Mouse (Mus musculus): ENCODE results near the gene Kif3a. TPM values are rescaled to one million over a fixed set of nuclear protein-coding genes. Genes with fewer than 3 reads are reported as not detected.

The Kif3a gene
- polyA plus RNA-seq, 1 experiment from 2014 or later: 160 TPM

DNA sequence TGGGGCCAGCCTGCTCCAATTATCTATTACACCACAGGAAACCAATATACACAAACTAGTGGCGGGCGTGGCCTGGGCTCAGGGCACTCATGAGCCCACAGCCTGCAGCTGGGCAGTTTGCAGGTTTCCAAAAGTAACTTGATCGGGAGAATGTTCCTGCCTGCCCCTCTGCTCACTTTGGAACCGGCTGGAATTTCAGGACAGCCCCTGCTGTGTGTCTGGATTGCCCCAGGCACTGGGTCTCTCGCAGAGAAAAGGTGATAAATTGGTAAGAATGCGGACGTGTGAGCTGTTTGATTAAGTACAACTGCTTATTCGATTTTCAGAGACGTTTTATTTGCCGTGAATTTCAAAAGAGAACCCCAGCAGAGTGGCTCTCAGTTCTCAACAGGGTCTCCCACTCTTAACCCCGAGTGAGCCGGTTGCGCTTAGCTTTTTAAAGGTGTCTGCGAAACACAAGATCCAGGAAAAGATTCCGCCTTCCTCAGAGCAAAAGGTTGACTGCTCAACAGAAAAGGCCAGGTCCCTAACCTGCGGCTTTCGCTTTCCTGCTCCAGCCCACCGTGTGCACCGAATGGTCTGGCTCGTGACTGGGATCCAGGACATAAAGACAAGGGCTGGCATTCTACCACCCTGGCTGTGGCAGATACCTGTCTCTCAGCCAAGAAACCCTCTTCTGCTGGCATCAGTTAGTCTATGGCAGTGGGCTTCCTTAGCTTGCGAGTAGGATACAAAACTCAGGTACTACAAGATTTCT, 70.0 kb downstream of the Kif3a start:
- Histone ChIP-seq H3K4me3 (no peak overlapping the region), H3K9ac (no peak overlapping the region), H3K36me3 (no peaks in the 10 kb centered on the region), H3K27me3 (peaks cover 26% of the 10 kb centered on the region), H3K4me1 (peaks cover 17% of the 10 kb centered on the region), H3K9me3 (replicated peaks) (no peaks in the 10 kb centered on the region), H3K4me2 (replicated peaks) (0 out of 2 replicates have a peak overlapping the region, but pooled peaks have one; percentile 9), H3K27ac (peak overlapping the region; percentile 40; the same call in 1 of the 2 replicates)
- ATAC-seq (ENCODE audit: low FRiP score): no peak
- 19% methylated on average over 21 of the region's 21 CpGs for WGBS

DNA sequence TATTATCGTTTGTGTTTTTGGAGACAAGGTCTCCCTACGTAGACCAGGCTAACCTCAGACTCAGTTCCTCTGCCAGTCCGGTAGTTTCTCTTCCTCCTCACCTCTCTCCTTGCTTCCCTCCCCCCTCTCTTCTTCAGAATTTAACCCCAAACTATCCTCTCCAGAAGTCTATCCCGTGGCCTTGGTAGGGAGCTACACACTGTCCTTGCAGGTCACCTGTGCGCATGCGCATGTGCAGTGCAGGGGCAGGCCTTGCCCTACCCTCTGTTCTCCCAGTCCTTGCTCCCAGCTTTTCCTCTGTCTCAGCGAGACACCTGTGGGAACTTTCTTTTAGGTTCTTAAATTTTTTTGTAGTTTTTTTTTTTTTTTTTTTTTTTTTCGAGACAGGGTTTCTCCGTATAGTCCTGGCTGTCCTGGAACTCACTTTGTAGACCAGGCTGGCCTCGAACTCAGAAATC, 70.7 kb downstream of the Kif3a start:
- WGBS: 79% methylated on average over 10 of the region's 10 CpGs
- Histone ChIP-seq H3K4me1 (peaks cover 17% of the 10 kb centered on the region), H3K9me3 (replicated peaks) (no peaks in the 10 kb centered on the region), H3K9ac (no peak overlapping the region), H3K27me3 (peaks cover 26% of the 10 kb centered on the region), H3K36me3 (no peaks in the 10 kb centered on the region), H3K4me3 (no peak overlapping the region), H3K4me2 (replicated peaks) (no peak overlapping the region), H3K27ac (no peak overlapping the region)
- no peak for ATAC-seq (ENCODE audit: low FRiP score)

DNA sequence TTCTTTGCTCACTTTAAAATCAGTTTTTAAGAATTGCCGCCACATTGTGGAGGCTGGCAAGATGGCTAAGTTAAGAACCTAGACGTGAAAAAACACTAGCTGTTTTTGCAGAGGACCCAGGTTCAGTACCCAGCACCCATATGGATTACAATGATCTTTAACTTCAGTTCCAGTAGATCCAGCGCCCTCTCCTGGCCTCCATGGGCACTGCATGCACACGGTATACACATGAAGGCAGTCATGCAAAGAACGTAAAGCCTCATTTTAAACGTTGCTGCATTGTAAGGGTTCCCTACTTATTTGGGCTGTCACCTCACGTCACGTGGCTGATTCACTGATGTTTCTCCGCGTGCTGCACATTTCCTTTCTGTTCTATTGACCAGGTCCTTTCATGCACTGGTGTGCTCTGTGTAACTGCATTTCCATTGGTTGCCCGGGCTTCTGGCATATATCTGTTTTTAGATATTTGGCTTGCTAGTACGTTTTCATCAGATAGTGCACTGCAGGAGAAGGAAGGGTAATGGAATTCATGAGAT, 75.6 kb downstream of the Kif3a start:
- Histone ChIP-seq H3K9me3 (replicated peaks) (no peaks in the 10 kb centered on the region), H3K4me2 (replicated peaks) (no peak overlapping the region), H3K36me3 (no peaks in the 10 kb centered on the region), H3K27me3 (peaks cover 1% of the 10 kb centered on the region), H3K27ac (no peak overlapping the region), H3K9ac (no peak overlapping the region), H3K4me3 (no peak overlapping the region), H3K4me1 (no peaks in the 10 kb centered on the region)
- 80% methylated on average over 12 of the region's 12 CpGs for WGBS
- ATAC-seq (ENCODE audit: low FRiP score): no peak

DNA sequence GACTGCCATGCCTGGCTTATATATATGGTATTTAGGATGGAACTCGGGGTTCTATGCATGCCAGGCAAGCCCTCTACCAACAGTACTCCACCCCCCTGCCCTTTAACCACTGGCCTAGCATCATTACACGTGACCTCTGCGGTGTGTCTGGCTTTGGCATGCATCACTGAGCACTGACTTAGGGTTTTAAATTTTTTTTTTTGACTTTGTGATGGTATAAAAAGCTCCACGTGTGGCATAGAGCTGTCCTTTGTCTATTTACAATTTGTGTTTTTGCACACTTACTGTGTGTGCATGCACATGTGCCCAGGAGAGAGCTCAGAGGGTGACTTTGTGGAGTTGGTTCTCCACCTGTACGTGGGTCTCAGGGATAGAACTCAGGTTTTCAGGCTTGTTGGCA, 76.8 kb downstream of the Kif3a start:
- Histone ChIP-seq H3K27me3 (no peaks in the 10 kb centered on the region), H3K9me3 (replicated peaks) (no peaks in the 10 kb centered on the region), H3K27ac (no peak overlapping the region), H3K36me3 (no peaks in the 10 kb centered on the region), H3K4me2 (replicated peaks) (no peak overlapping the region), H3K9ac (no peak overlapping the region), H3K4me3 (no peak overlapping the region), H3K4me1 (no peaks in the 10 kb centered on the region)
- no peak for ATAC-seq (ENCODE audit: low FRiP score)
- 72% methylated on average over 5 of the region's 5 CpGs for WGBS

DNA sequence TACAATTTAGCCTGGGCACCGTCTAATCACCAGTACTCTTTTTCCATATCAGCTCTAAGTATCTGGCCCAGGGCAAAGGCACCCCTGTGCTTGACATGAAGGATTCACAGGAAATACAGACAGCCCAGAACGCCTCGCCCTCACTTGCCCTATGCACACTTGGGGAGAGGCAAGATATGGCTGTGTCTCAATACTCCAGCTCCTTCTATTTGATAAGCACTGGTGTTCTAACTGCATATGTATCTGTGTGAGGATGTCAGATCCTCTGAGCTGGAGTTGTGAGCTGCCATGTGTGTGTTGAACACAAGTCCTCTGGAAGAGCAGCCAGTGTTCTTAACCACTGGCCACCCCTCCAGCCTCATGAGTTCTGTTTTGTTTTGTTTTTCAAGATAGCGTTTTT, 84.3 kb downstream of the Kif3a start:
- H3K4me1 ChIP-seq: no peaks in the 10 kb centered on the region
- H3K9ac ChIP-seq: no peak overlapping the region
- H3K27ac ChIP-seq: no peak overlapping the region
- H3K4me3 ChIP-seq: no peak overlapping the region
- H3K27me3 ChIP-seq: no peaks in the 10 kb centered on the region
- H3K36me3 ChIP-seq: peaks cover 28% of the 10 kb centered on the region
- no peaks in the 10 kb centered on the region for H3K9me3 ChIP-seq (replicated peaks)
- no peak for ATAC-seq (ENCODE audit: low FRiP score)
- H3K4me2 ChIP-seq (replicated peaks): no peak overlapping the region
- WGBS: 90% methylated on average over 4 of the region's 4 CpGs

Other genes with a start within 250 kb of the Kif3a start
- gene Zcchc10, start 242.7 kb upstream of the Kif3a start, polyA plus RNA-seq (2016; fragmentation: Nextera tagmentation; extraction: Ambion mirVana): 17.4 and 18.4 TPM in 2 replicates
- gene Aff4, start 216.5 kb upstream of the Kif3a start, polyA plus RNA-seq (2016; fragmentation: Nextera tagmentation; extraction: Ambion mirVana): 83.2 and 97.8 TPM in 2 replicates
- not detected in 2 replicates for gene Leap2, start 144.2 kb upstream of the Kif3a start, polyA plus RNA-seq (2016; fragmentation: Nextera tagmentation; extraction: Ambion mirVana)
- 480 and 552 TPM in 2 replicates for gene Uqcrq, start 136.5 kb upstream of the Kif3a start, polyA plus RNA-seq (2016; fragmentation: Nextera tagmentation; extraction: Ambion mirVana)
- 2.6 and 3.9 TPM in 2 replicates for gene Gdf9, start 136.4 kb upstream of the Kif3a start, polyA plus RNA-seq (2016; fragmentation: Nextera tagmentation; extraction: Ambion mirVana)
- 0.09 and 0.12 TPM in 2 replicates for gene Gm10447, start 110.3 kb upstream of the Kif3a start, polyA plus RNA-seq (2016; fragmentation: Nextera tagmentation; extraction: Ambion mirVana)
- 5.2 and 6.3 TPM in 2 replicates for gene Shroom1, start 110.2 kb upstream of the Kif3a start, polyA plus RNA-seq (2016; fragmentation: Nextera tagmentation; extraction: Ambion mirVana)
- gene Gm9837, start 96.9 kb upstream of the Kif3a start, polyA plus RNA-seq (2016; fragmentation: Nextera tagmentation; extraction: Ambion mirVana): not detected in 2 replicates
- not detected in 2 replicates for gene Gm9945, start 87.2 kb upstream of the Kif3a start, polyA plus RNA-seq (2016; fragmentation: Nextera tagmentation; extraction: Ambion mirVana)
- gene Sowaha, start 87.1 kb upstream of the Kif3a start, polyA plus RNA-seq (2016; fragmentation: Nextera tagmentation; extraction: Ambion mirVana): 0.78 and 0.84 TPM in 2 replicates
- gene Sept8, start 48.1 kb upstream of the Kif3a start, polyA plus RNA-seq (2016; fragmentation: Nextera tagmentation; extraction: Ambion mirVana): 24.2 and 28.1 TPM in 2 replicates
- gene Il4, start 51.3 kb downstream of the Kif3a start, polyA plus RNA-seq (2016; fragmentation: Nextera tagmentation; extraction: Ambion mirVana): 1.8 and 2.3 TPM in 2 replicates
- not detected in 2 replicates for gene Il13, start 67.3 kb downstream of the Kif3a start, polyA plus RNA-seq (2016; fragmentation: Nextera tagmentation; extraction: Ambion mirVana)
- 18.5 and 21.4 TPM in 2 replicates for gene Rad50, start 139.9 kb downstream of the Kif3a start, polyA plus RNA-seq (2016; fragmentation: Nextera tagmentation; extraction: Ambion mirVana)
- gene Il5, start 153.4 kb downstream of the Kif3a start, polyA plus RNA-seq (2016; fragmentation: Nextera tagmentation; extraction: Ambion mirVana): not detected in 2 replicates
- 4.1 and 4.5 TPM in 2 replicates for gene Irf1, start 202.6 kb downstream of the Kif3a start, polyA plus RNA-seq (2016; fragmentation: Nextera tagmentation; extraction: Ambion mirVana)
- gene Gm17334, start 205.8 kb downstream of the Kif3a start, polyA plus RNA-seq (2016; fragmentation: Nextera tagmentation; extraction: Ambion mirVana): not detected in 2 replicates